Mouse (Mus musculus) neutrophil, adult 59 days (primary cell): Measurements from ENCODE around the gene Pcid2. TPM values are rescaled to one million over a fixed set of nuclear protein-coding genes. Genes with fewer than 3 reads are reported as not detected.

ENCODE experiments used
- total RNA-seq, 2 experiments: library from RNA; stranded (reverse); gene quantifications; 1 replicate in 1 of 2; 2 replicates in 1 of 2; pipeline ENCODE4 v1.2.4; 2023

Pcid2 gene
- total RNA-seq, result 10 to 100 TPM; 21.5 to 24.8 TPM

DNA sequence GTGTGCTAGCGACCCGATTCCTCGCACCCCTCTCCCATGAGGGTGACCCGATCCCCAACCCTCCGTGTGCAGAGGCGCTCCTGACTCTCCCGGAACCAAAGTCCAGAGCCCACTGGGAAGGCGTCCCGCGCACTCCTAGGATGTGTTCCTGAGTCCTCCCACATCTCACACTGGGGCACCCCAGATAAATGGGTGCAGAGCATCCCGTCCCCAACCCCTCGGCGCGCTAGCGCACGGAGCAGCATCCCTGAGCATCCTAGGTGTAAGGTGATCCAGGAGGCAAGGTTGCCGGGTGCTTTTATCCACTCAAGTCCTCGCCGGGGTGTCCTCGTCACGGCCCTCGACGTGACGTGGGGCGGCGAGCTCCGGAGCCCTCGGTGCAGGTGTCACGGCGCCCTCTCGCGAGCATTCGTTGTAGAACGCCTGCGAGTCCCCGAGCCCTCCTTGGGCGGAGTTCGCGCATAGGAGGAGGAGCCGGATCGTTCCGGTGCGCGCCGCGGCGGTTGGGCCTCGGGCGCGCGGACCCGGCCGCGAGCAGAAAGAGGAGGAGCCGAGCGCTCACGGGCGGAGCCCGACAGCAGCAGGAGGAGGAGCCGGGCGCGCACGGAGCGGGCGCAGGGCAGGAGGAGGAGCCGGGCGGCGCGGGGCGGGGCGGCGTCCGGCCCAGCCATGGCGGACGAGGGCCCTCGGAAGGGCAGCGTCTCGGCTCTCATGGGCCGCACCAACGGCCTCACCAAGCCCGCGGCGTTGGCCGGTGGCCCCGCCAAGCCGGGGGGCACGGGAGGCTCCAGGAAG lies at the start of gene Pcid2, which contains the start of gene Cul4a:
Gene Pcid2, minus strand, starts transcription at position 373 of the 795 bp plus-strand sequence.
Gene Cul4a, plus strand, starts transcription at position 535 of the 795 bp plus-strand sequence.

DNA sequence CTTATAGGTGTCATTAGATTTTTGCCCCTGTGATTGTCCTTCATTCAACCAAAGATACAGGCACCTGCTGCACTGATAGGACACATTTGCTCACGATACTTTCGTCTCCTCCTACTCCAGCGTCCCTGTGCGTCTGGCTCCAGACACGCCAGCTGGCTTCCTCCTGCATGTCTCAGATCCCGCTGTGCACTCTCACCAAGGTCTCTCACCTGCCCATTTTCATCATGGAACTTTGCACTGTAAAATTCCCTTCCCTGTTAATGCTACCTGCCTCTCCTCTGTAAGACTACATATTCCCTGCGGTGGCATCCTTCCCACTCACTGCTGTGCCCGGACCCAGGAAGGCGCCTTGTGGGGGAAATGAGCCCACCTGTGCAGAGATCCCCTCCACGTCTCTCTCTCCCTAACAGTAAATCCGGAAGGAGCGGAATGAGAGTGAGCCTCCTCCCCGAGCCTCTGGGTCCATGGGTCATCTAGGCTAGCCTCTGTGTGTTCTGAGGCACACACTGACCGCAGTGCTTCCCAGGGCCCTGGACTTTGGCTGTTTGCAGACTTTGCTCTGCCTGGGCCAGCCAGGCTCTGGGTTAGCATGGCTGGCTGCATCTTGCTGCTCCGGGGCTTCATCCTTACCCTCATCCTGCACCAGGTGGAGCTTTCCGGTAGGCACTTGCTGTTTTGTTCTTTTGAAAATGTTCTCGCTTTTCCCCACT lies 44.7 kb downstream of the Pcid2 start, which contains the start of gene Proz:
Gene Proz, plus strand, starts transcription at position 474 of the 710 bp plus-strand sequence.

DNA sequence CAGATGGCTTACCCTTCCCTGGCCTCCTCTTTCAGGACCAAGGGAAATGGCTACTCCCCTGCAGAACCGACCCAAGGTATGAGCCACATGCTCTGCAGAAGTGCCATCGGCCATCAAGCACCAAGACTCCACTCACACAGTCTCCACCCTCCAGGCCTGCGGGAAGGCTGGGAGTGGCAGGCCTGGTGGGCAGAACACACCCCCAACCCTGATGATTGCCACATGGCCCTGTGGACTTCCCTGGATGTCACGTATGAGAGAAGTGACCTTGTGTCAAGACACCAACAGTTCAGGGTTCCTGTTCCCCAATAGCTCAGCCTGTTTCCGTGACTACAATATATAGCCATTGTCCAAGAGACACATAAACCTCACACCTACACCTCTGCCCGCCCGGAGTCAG lies 68.2 kb downstream of the Pcid2 start, which contains the start of gene F10:
Gene F10, plus strand, starts transcription at position 294 of the 400 bp plus-strand sequence.

Other genes starting within 250 kb of the Pcid2 start
- 10 to 100 TPM; 29.7 to 42.4 TPM for gene Mcf2l, start 231.7 kb downstream of the Pcid2 start, total RNA-seq
- 1 to 10 TPM; 1.2 to 2.1 TPM for gene F7, start 79.4 kb downstream of the Pcid2 start, total RNA-seq
- 10 to 100 TPM; 39.8 to 60.3 TPM for gene F10, start 68.2 kb downstream of the Pcid2 start, total RNA-seq
- gene Proz, start 44.5 kb downstream of the Pcid2 start, total RNA-seq, result under 1 TPM in 1 of 2 experiments, not detected in 1; 0.18 TPM
- 10 to 100 TPM; 40.5 to 45.0 TPM for gene Cul4a, start 162 bp upstream of the Pcid2 start, total RNA-seq
- 100 to 1,000 TPM; 295 to 392 TPM for gene Lamp1, start 53.7 kb upstream of the Pcid2 start, total RNA-seq
- under 1 TPM; 0.26 to 0.36 TPM for gene Grtp1, start 95.2 kb upstream of the Pcid2 start, total RNA-seq
- not detected for gene Adprhl1, start 148.7 kb upstream of the Pcid2 start, total RNA-seq
- gene Dcun1d2, start 182.7 kb upstream of the Pcid2 start, total RNA-seq, result 1 to 10 TPM; 9.3 to 10.0 TPM
- 10 to 100 TPM; 44.0 to 48.5 TPM for gene Tmco3, start 182.7 kb upstream of the Pcid2 start, total RNA-seq
- gene Tfdp1, start 233.3 kb upstream of the Pcid2 start, total RNA-seq, result 100 to 1,000 TPM; 172 to 199 TPM